Mouse (Mus musculus) ovary, adult 2 months (tissue): Measurements from ENCODE around the gene Tac4. TPM values are rescaled to one million over a fixed set of nuclear protein-coding genes. Genes with fewer than 3 reads are reported as not detected.

Experiments
- polyA plus RNA-seq: library from polyadenylated mRNA; depleted of rRNA; stranded (reverse); fragments of >200 nt; gene quantifications from 2 replicates; pipeline ENCODE4 v1.2.3, GENCODE M21; 2012; rRNA removed

Gene Tac4
- not detected in 2 replicates for polyA plus RNA-seq

GRCm38 (mm10) chr11:95261178-95261751 lies at the start of gene Tac4:
Gene Tac4, plus strand, starts transcription at chr11:95261529.

GRCm38 (mm10) chr11:95310007-95310647 lies 48.8 kb downstream of the Tac4 start, which contains the start of gene Kat7:
Gene Kat7, minus strand, starts transcription at chr11:95310246.

Other genes with a start within 250 kb of the Tac4 start
- gene Pdk2, start 220.2 kb upstream of the Tac4 start, polyA plus RNA-seq: 54.3 and 79.6 TPM in 2 replicates
- 74.4 and 82.7 TPM in 2 replicates for gene Itga3, start 184.7 kb upstream of the Tac4 start, polyA plus RNA-seq
- gene Dlx3, start 141.4 kb upstream of the Tac4 start, polyA plus RNA-seq: 0.10 and 0.15 TPM in 2 replicates
- 0.25 and 0.36 TPM in 2 replicates for gene Dlx4, start 115.3 kb upstream of the Tac4 start, polyA plus RNA-seq
- gene Kat7, start 48.7 kb downstream of the Tac4 start, polyA plus RNA-seq: 30.4 and 42.3 TPM in 2 replicates
- 39.2 and 45.2 TPM in 2 replicates for gene Fam117a, start 75.5 kb downstream of the Tac4 start, polyA plus RNA-seq
- 82.1 and 102 TPM in 2 replicates for gene Slc35b1, start 123.2 kb downstream of the Tac4 start, polyA plus RNA-seq
- 71.3 and 74.6 TPM in 2 replicates for gene Spop, start 152.6 kb downstream of the Tac4 start, polyA plus RNA-seq